Mouse (Mus musculus) limb, embryonic 12.5 days (tissue): ENCODE results near the gene Ifnk. TPM values are rescaled to one million over a fixed set of nuclear protein-coding genes. Genes with fewer than 3 reads are reported as not detected.
A peak's percentile ranks its signal among the peaks of the same experiment; 100 is the strongest.

ENCODE experiments used
- ATAC-seq: fragments of 200-750 bp; cut with Nextera tagmentation; 2 replicates; pipeline ENCODE4 v1.8.0; 2017; ENCODE audit warnings: low read depth, moderate TSS enrichment; ENCODE audit not compliant: insufficient number of reproducible peaks, insufficient read depth, low FRiP score, low TSS enrichment
- H3K27ac ChIP-seq: fragments of 300-500 bp; sonication (generic); 2 replicates; pipeline ENCODE4 v1.5.1; 2016; ENCODE audit warnings: mild to moderate bottlenecking, moderate library complexity
- H3K27me3 ChIP-seq: fragments of 300-500 bp; sonication (generic); 2 replicates; pipeline ENCODE4 v1.6.1; 2016; ENCODE audit warnings: mild to moderate bottlenecking, moderate library complexity
- H3K36me3 ChIP-seq: fragments of 300-500 bp; sonication (generic); 2 replicates; pipeline ENCODE4 v1.6.1; 2016; ENCODE audit warnings: mild to moderate bottlenecking, moderate library complexity
- H3K4me1 ChIP-seq: fragments of 300-500 bp; sonication (generic); replicated peaks from 2 replicates; pipeline ENCODE4 v1.6.1; 2016
- H3K4me2 ChIP-seq: fragments of 300-500 bp; sonication (generic); 2 replicates; pipeline ENCODE4 v1.6.1; 2016; ENCODE audit warnings: mild to moderate bottlenecking, moderate library complexity
- H3K4me3 ChIP-seq: fragments of 300-500 bp; sonication (generic); replicated peaks from 2 replicates; pipeline ENCODE4 v1.5.1; 2016; ENCODE audit warnings: mild to moderate bottlenecking
- H3K9ac ChIP-seq: fragments of 300-500 bp; sonication (generic); replicated peaks from 2 replicates; pipeline ENCODE4 v1.6.1; 2016; ENCODE audit warnings: mild to moderate bottlenecking, moderate library complexity
- H3K9me3 ChIP-seq: fragments of 300-500 bp; sonication (generic); 2 replicates; pipeline ENCODE4 v1.6.1; 2016; ENCODE audit warnings: mild to moderate bottlenecking, moderate library complexity
- WGBS: fragments of 180-500 bp; shearing (Covaris S2); methylation state at CpG from one replicate; pipeline ENCODE4 v1.1.7; 2016; 5-methylcytosine and 5-hydroxymethylcytosine counted together
- polyA plus RNA-seq: library from polyadenylated mRNA; unstranded; fragments of >200 nt; fragmentation: Nextera tagmentation; extraction: Ambion mirVana; gene quantifications from 2 replicates; pipeline ENCODE4 v1.2.1, GENCODE M21; 2016

Ifnk gene
- polyA plus RNA-seq, 1 experiment from 2014 or later = 0.26 TPM

GRCm38 (mm10) chr4:35123087-35123486, 28.8 kb upstream of the Ifnk start:
- ATAC-seq = no peak
- no peaks in the 10 kb centered on the region for H3K36me3 ChIP-seq
- H3K9me3 ChIP-seq = no peaks in the 10 kb centered on the region
- H3K27ac ChIP-seq = no peak overlapping the region
- no peak overlapping the region for H3K4me2 ChIP-seq
- 45% methylated on average over 5 of the region's 5 CpGs for WGBS
- no peak overlapping the region for H3K9ac ChIP-seq
- no peaks in the 10 kb centered on the region for H3K27me3 ChIP-seq
- no peak overlapping the region for H3K4me3 ChIP-seq
- H3K4me1 ChIP-seq = peaks cover 44% of the 10 kb centered on the region

DNA sequence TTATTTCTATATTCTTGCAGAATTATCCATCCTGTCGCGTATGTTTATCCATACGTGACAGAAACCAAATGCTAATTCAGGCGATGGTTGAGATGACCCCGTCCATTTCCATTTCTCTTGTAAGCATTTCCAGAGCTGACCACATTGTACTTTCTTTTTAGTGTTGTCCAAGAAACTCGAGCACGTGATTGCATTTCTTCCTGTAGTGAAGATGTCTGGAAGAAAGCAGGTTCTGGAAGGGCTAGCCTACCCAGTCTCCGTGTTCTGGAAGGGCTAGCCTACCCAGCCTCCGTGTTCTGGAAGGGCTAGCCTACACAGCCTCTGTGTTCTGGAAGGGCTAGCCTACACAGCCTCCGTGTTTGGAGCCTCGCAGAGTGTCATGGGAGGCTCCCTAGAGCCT, 27.8 kb upstream of the Ifnk start:
- no peak overlapping the region for H3K4me2 ChIP-seq
- no peak overlapping the region for H3K9ac ChIP-seq
- no peak for ATAC-seq
- no peaks in the 10 kb centered on the region for H3K9me3 ChIP-seq
- H3K27me3 ChIP-seq = no peaks in the 10 kb centered on the region
- WGBS = 91% methylated on average over 11 of the region's 11 CpGs
- H3K36me3 ChIP-seq = no peaks in the 10 kb centered on the region
- H3K4me3 ChIP-seq = no peak overlapping the region
- H3K4me1 ChIP-seq = peaks cover 41% of the 10 kb centered on the region
- H3K27ac ChIP-seq = no peak overlapping the region

DNA sequence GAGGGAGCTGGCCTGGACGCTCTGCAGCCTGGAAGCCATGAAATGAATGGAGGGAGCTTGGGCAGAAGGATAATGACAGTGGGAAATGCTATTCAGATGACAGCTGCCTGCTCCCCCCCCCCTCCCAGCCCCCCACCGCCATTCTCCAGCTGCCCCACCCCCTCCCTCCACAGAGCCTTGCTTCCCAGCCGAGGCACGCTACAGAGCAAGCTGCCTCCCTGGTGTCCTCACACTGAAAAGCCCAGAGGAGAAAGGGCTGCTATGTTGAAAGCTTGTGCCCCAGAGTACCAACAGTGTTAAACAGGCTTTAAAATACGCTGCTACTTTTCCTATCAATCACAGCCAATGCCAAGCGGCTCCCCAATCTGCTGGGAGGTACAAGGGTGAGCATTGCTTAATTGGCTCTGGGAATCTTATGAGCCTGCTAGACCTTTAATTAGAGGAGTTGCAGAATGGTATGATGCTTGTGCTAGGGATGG, 26.5 kb upstream of the Ifnk start:
- Histone ChIP-seq H3K27me3 (no peaks in the 10 kb centered on the region), H3K27ac (no peak overlapping the region), H3K4me3 (no peak overlapping the region), H3K9me3 (no peaks in the 10 kb centered on the region), H3K4me1 (peaks cover 36% of the 10 kb centered on the region), H3K4me2 (peak overlapping the region; percentile 8; the same call in 1 of the 2 replicates), H3K9ac (no peak overlapping the region), H3K36me3 (no peaks in the 10 kb centered on the region)
- WGBS = 9% methylated on average over 6 of the region's 6 CpGs
- ATAC-seq = no peak

DNA sequence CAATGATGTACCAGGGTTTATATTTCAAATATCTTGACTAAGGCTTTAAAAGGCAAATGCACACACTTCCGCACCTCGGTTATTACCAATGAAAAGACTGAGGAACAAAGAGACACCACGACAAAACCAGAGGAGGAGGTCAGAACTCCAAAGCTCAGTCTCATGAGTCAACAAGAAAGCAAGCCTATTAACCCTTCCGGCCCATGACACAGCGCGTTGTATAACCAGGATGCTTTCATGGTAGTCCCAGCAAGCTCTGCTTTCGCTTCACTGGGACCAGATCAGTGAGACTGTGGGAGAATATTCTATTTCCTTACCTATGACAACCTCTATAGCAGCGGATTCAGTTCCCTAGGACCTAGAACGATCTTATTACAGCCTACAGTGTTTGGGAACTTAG, 25.1 kb upstream of the Ifnk start:
- Histone ChIP-seq H3K27me3 (no peaks in the 10 kb centered on the region), H3K36me3 (no peaks in the 10 kb centered on the region), H3K27ac (no peak overlapping the region), H3K9ac (no peak overlapping the region), H3K9me3 (no peaks in the 10 kb centered on the region), H3K4me2 (no peak overlapping the region), H3K4me1 (peaks cover 26% of the 10 kb centered on the region), H3K4me3 (no peak overlapping the region)
- WGBS = 88% methylated on average over 9 of the region's 9 CpGs
- ATAC-seq = no peak

DNA sequence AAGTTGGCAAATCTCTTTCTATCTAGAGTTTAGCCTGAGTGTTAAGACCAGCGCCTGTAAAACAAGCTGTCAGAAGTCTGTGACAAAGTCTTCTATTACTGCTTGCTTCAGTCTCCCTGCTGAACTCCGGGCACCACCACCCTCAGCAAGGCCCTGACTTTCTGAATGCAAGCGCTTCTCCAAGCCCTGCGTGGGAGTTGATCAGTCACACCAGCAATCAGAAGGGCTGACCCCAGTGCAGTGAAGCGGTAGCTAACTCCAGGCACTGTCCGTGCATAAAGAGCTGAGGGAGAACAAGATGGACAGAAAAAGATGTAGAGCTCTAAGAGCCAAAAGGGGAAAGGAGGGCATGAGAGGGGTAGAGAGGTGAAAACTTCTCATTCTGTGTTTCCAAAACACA, 24.1 kb upstream of the Ifnk start:
- Histone ChIP-seq H3K27me3 (no peaks in the 10 kb centered on the region), H3K9me3 (no peaks in the 10 kb centered on the region), H3K27ac (no peak overlapping the region), H3K4me3 (no peak overlapping the region), H3K4me2 (no peak overlapping the region), H3K4me1 (peaks cover 16% of the 10 kb centered on the region), H3K36me3 (no peaks in the 10 kb centered on the region), H3K9ac (no peak overlapping the region)
- no peak for ATAC-seq
- 72% methylated on average over 6 of the region's 6 CpGs for WGBS

DNA sequence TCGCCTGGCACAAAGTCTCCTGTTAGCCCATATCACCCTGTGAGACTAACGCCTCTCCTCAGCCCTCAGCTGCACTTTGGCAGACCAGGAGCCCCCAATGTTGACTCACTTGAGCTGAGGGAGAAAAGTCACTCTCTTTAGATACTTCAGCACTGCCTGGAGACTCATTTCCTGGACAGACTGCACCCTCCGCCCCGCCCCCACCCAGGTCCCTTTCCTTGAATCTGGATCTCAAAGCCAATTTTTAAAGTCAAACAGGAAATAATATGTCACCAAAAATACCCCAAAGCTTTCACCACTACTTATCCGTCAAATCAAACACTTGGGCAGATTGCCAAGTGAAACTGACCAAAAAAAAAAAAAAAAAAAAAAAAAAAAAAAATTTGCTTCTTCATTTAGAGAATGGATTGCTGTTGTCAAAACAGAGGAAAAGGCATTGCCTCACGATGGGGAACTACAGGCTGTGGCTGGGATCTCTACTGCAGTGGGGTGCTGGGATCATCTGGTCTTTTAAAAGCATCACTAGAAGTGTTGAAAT, 21.4 kb upstream of the Ifnk start:
- no peak overlapping the region for H3K4me2 ChIP-seq
- no peak overlapping the region for H3K4me3 ChIP-seq
- H3K27me3 ChIP-seq = no peaks in the 10 kb centered on the region
- 70% methylated on average over 6 of the region's 6 CpGs for WGBS
- H3K9me3 ChIP-seq = no peaks in the 10 kb centered on the region
- no peaks in the 10 kb centered on the region for H3K36me3 ChIP-seq
- H3K9ac ChIP-seq = no peak overlapping the region
- no peak for ATAC-seq
- H3K4me1 ChIP-seq = peaks cover 6% of the 10 kb centered on the region
- no peak overlapping the region for H3K27ac ChIP-seq

GRCm38 (mm10) chr4:35131592-35131991, 20.3 kb upstream of the Ifnk start:
- no peak overlapping the region for H3K4me3 ChIP-seq
- no peak for ATAC-seq
- no peaks in the 10 kb centered on the region for H3K9me3 ChIP-seq
- H3K27me3 ChIP-seq = no peaks in the 10 kb centered on the region
- H3K27ac ChIP-seq = no peak overlapping the region
- no peak overlapping the region for H3K9ac ChIP-seq
- H3K36me3 ChIP-seq = no peaks in the 10 kb centered on the region
- no peak overlapping the region for H3K4me2 ChIP-seq
- H3K4me1 ChIP-seq = peaks cover 14% of the 10 kb centered on the region
- WGBS = 93% methylated on average over 4 of the region's 4 CpGs

- no peaks in the 10 kb centered on the region for H3K27me3 ChIP-seq
- no peak overlapping the region for H3K4me3 ChIP-seq
- H3K9ac ChIP-seq = no peak overlapping the region
- H3K9me3 ChIP-seq = no peaks in the 10 kb centered on the region
- ATAC-seq = no peak
- WGBS = 83% methylated on average over 4 of the region's 4 CpGs
- peaks cover 20% of the 10 kb centered on the region for H3K4me1 ChIP-seq
- no peak overlapping the region for H3K4me2 ChIP-seq
- H3K27ac ChIP-seq = no peak overlapping the region
- no peaks in the 10 kb centered on the region for H3K36me3 ChIP-seq
Observed at GRCm38 (mm10) chr4:35133411-35133810, 18.4 kb upstream of the Ifnk start.

- ATAC-seq = no peak
- no peak overlapping the region for H3K27ac ChIP-seq
- no peaks in the 10 kb centered on the region for H3K27me3 ChIP-seq
- H3K4me1 ChIP-seq = peaks cover 20% of the 10 kb centered on the region
- H3K4me3 ChIP-seq = no peak overlapping the region
- H3K9me3 ChIP-seq = no peaks in the 10 kb centered on the region
- no peak overlapping the region for H3K4me2 ChIP-seq
- no peaks in the 10 kb centered on the region for H3K36me3 ChIP-seq
- H3K9ac ChIP-seq = no peak overlapping the region
- WGBS = 78% methylated on average over 15 of the region's 15 CpGs
Observed at GRCm38 (mm10) chr4:35134846-35135611, 16.8 kb upstream of the Ifnk start.

DNA sequence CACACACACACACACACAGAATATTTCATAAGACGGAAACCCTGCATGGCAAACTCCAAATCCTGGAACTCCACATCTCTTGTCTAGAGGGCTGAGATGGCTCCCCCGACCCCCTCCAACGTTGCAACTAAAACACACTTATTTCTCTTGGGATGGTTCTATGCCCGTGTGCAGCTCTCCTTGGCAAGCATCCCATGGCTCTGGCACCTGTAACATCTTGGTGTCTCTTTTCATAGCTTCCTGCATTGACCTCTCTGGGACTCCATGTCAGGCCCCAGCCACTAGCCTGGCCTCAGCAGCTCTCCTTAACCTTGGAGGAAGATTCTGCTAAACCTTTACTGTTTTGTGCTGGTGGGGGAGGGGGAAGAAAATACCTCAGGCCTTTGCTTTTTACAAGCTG, 16.1 kb upstream of the Ifnk start:
- WGBS = 82% methylated on average over 4 of the region's 4 CpGs
- no peak overlapping the region for H3K4me3 ChIP-seq
- H3K4me1 ChIP-seq = peaks cover 16% of the 10 kb centered on the region
- H3K27ac ChIP-seq = 0 out of 2 replicates have a peak overlapping the region, but pooled peaks have one; percentile 53
- no peak for ATAC-seq
- no peaks in the 10 kb centered on the region for H3K36me3 ChIP-seq
- no peak overlapping the region for H3K4me2 ChIP-seq
- H3K27me3 ChIP-seq = no peaks in the 10 kb centered on the region
- no peaks in the 10 kb centered on the region for H3K9me3 ChIP-seq
- H3K9ac ChIP-seq = no peak overlapping the region

GRCm38 (mm10) chr4:35136996-35137395, 14.9 kb upstream of the Ifnk start:
- H3K27ac ChIP-seq = no peak overlapping the region
- no peak overlapping the region for H3K9ac ChIP-seq
- no peak for ATAC-seq
- 85% methylated on average over 8 of the region's 8 CpGs for WGBS
- H3K4me1 ChIP-seq = peaks cover 16% of the 10 kb centered on the region
- H3K9me3 ChIP-seq = no peaks in the 10 kb centered on the region
- no peaks in the 10 kb centered on the region for H3K36me3 ChIP-seq
- H3K27me3 ChIP-seq = no peaks in the 10 kb centered on the region
- no peak overlapping the region for H3K4me3 ChIP-seq
- no peak overlapping the region for H3K4me2 ChIP-seq

DNA sequence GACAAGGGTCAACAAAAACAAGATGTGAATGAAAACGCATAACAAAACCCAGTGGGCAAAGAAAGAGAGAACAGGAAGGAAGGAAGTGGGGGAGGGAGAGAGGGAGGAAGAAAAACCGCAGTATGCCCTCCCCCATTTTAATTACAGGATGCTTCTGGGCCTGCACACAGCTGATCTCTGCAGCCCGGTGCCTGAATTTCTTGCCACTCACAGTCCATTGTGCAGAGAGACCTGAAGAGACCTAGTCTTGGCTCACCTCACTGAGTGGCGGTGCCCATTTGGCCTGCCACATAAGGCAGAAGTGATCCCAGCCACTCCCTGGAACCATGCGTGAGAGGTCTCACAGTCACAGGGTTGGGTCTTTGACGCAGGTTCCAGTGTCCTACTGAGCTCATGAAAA, 13.8 kb upstream of the Ifnk start:
- Histone ChIP-seq H3K36me3 (no peaks in the 10 kb centered on the region), H3K4me3 (no peak overlapping the region), H3K4me1 (peaks cover 20% of the 10 kb centered on the region), H3K27ac (no peak overlapping the region), H3K27me3 (no peaks in the 10 kb centered on the region), H3K9me3 (no peaks in the 10 kb centered on the region), H3K9ac (no peak overlapping the region), H3K4me2 (no peak overlapping the region)
- no peak for ATAC-seq
- WGBS = 36% methylated on average over 6 of the region's 6 CpGs
